Mouse (Mus musculus) erythroblast, embryonic 14.5 days (primary cell): ENCODE measurements around the gene Tmem255b.

Experiments used
- GATA1 ChIP-seq: IDR thresholded peaks from 2 replicates; pipeline ENCODE4 v1.6.1; 2012; ENCODE audit warnings: low read length, inconsistent platforms, mixed read lengths
- TAL1 ChIP-seq: IDR thresholded peaks from 3 replicates; pipeline ENCODE4 v1.6.1; 2012; ENCODE audit warnings: low read length, inconsistent platforms, mixed read lengths

- no peak for TF ChIP-seq TAL1
- TF ChIP-seq GATA1, result no peak
These were observed 27.4 kb downstream of the Tmem255b start for GRCm38 (mm10) chr8:13462392-13462791.
